Mouse (Mus musculus) C2C12 (cell line): ENCODE measurements around the gene Auts2.

ENCODE experiments used
- CEBPB ChIP-seq: IDR thresholded peaks from one replicate; pipeline ENCODE4 v1.6.1; 2011; ENCODE audit warnings: low read depth, mild to moderate bottlenecking, control low read depth, moderate library complexity
- CTCF ChIP-seq: IDR thresholded peaks from one replicate; pipeline ENCODE4 v1.5.1; 2011; ENCODE audit not compliant: control insufficient read depth, insufficient read depth, insufficient read length
- MAX ChIP-seq: IDR thresholded peaks from one replicate; pipeline ENCODE4 v1.6.1; 2011; ENCODE audit warnings: mild to moderate bottlenecking, control low read depth
- MYOG ChIP-seq: IDR thresholded peaks from one replicate; pipeline ENCODE4 v1.6.1; 2011; ENCODE audit not compliant: control insufficient read depth, insufficient read length; ENCODE audit errors: extremely low read depth
- USF1 ChIP-seq: IDR thresholded peaks from one replicate; pipeline ENCODE4 v1.6.1; 2011; ENCODE audit warnings: low read depth, mild to moderate bottlenecking, control low read depth, moderate library complexity

- no peak for TF ChIP-seq CTCF
- TF ChIP-seq MYOG = no peak
- no peak for TF ChIP-seq USF1
- TF ChIP-seq MAX = no peak
- no peak for TF ChIP-seq CEBPB
Observed at GRCm38 (mm10) chr5:132272132-132272531, 271.0 kb downstream of the Auts2 start.
